Mouse (Mus musculus) central nervous system, embryonic 14 days (tissue): ENCODE results near the gene Glmp. TPM values are rescaled to one million over a fixed set of nuclear protein-coding genes. Genes with fewer than 3 reads are reported as not detected.

Experiments
- polyA plus RNA-seq: library from polyadenylated mRNA; depleted of rRNA; stranded (reverse); fragments of >200 nt; gene quantifications from 2 replicates; pipeline ENCODE4 v1.2.3, GENCODE M21; 2012; rRNA removed

The Glmp gene
- polyA plus RNA-seq: 62.5 and 76.0 TPM in 2 replicates

DNA sequence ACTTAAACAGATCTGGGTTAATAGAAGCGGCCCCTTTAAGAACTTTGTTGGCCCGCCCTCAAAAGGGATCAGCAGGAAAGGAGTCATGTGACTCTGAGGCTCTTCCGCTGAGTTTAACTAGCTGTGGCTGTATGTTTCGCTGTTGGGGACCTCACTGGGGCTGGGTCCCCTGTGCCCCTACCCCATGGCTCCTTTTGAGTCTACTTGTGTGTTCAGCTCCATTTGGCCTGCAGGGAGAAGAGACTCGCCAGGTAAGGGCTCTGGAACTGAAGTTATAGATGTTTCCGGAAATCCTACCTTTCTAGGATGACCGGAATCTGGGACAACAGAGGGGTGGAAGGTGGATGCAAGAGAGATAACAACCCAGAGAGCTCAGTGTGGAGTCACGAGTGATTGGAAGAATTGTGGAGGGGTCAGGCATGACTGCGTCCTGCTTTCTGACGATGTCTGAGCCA lies at the start of gene Glmp:
Gene Glmp (plus strand): TSS at position 73 of the 455 bp plus-strand sequence.

DNA sequence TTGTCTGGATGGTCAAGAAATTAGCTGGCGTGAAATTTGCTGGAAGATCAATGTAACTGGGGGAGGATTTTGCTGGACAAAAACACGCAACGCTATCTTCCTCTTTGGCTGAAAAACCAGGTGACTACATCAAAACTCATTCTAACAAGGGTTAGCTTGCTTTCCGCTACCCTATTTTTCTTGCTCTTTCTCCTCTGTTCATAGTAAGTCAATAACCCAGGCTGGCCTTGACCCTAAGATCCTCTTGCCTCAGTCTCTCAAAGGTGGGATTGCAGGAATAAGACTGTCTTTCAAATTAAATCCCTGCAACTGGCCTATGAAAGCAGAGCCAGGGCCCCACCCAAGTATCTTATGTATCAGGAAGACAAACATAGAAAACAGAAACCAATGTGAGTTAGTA lies 37.7 kb upstream of the Glmp start, which contains the start of gene Gm38392:
Gene Gm38392 (minus strand): TSS at position 101 of the 400 bp plus-strand sequence.

DNA sequence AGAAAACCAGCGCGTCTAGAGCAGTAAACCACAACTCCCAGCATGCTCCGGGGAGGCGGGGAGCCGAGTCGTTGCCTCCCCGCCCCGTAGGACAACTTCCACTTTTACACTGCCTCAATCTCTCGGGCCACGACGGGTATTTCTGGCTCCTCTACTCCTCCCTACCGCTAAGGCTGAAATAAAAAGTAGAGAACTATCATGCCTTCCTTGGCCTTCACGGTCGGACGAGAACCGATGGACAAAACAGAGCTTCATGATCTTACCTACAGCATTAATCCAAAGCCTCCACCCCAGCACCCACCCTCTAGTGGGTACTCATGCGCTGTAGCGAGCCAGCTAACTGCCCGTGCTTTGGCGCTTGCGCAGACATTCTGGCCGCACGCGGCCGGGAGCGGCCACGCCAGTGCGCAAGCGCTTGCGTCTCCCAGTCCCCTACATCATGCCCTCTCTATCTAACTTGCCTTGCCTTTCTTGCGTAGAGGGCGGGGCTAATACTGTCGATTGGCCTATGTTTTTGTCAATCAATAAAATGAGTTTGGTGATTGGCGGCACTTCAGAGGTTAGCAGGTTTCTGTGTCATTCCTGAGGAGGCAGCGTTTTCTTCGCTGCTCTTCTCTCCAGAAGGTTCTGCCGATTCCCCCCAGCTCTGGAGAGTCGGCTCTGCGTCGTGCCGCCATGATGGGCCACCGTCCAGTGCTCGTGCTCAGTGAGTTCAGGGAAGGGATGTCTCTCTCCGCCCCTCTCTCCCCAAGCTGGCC lies 28.1 kb upstream of the Glmp start, which contains the start of the genes Tsacc and Cct3:
Gene Tsacc (minus strand): TSS at position 439 of the 758 bp plus-strand sequence.
Gene Cct3 (plus strand): TSS at position 556 of the 758 bp plus-strand sequence.

DNA sequence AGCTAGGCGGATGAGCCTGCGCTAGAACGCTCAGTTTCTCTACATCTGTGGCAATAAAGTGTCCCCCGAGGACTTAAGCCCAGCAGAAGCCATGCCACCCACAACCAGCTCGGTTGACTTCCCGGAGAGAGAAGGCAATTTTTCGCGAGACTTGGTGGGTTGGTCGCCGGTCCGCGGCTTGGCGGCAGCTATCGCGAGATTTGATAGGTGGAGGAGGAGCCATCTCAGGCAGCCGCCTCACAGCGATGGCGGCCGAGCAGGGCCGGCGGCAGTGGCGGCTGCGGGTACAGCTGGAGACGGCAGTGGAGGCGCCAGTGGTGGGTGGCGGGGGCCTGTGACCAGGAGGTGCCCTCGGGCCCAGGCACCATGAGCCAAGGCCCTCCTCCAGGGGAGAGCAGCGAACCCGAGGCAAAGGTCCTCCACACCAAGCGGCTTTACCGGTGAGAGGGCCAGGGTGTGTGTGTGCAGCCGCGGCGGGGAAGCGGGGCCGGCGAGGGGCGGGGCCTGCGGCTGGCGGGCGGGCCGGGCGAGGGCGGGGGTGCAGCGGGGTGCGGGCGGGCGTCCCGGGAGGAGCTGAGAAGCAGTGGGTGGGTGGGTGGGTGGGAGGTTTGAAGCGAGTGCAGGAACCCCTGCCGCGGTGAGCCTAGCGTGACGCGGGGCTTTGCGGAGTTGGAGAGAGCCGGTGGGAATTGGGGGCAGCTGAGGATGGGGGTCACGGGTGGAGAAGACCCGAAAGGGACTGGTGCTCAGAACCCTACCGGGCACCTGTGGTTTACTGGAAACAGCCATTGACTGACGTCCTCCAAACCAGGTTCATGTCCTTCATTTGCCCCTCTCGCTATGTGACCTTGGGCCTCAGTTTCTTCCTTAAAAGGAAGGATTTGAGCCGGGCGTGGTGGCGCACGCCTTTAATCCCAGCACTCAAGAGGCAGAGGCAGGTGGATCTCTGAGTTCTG lies 11.5 kb downstream of the Glmp start, which contains the start of the genes Tmem79 and Smg5:
Gene Tmem79 (minus strand): TSS at position 91 of the 956 bp plus-strand sequence.
Gene Smg5 (plus strand): TSS at position 203 of the 956 bp plus-strand sequence.

DNA sequence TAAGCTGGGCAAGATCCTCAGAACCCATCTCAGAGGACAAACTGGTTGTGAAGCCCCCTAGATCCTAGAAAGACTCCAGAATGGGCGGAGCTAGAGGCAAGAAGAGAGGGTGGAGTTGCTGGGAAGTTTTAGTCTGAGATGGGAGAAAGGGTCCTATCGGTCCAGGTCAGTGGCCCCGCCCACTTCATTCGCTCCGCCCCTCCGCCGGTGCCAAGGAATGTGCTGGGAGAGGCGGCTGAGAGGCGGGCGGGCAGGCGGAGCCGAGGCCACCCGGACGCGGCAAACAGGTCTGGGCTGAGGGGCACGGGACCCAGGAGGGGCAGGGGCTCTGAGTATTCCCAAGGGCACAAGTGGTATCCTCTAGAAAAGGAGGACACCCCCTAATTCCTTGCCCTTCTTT lies 39.5 kb downstream of the Glmp start, which contains the start of gene Paqr6:
Gene Paqr6 (plus strand): TSS at position 248 of the 400 bp plus-strand sequence.

DNA sequence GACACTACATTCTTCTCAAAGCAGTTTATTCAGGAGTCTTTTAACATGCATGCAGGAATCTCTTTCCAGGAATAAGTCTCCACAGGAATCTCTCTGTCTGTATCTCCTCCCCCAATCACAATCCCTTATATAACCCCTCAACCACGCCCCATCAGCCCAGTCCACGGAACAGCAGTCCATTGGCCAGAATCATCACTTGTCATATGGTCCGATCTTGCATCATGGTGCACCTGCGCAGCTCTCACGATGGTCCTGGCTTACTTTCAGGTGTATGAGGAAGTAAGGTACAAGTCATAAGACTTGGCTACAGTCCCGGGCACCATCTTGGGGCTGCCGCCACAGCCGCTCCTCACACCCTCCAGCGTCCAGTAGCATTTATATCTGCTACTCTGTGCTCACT lies 47.8 kb downstream of the Glmp start, which contains the start of gene Bglap3:
Gene Bglap3 (minus strand): TSS at position 101 of the 400 bp plus-strand sequence.

DNA sequence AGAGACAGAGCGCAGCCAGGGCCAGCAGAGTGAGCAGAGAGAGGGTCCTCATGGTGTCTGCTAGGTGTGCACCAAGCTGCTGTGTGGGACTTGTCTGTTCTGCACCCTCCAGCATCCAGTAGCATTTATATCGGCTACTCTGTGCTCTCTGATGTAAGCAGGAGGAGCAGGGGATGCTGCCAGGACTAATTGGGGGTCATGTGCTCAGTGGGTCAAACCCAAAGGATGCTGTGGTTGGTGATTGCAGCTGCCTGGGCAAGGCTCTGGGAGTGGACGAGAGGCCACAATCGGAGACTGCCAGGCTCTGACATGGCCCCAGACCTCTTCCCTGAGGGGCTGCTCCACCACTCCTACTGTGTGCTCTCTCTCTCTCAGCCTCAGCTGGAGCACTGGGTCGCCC lies 53.8 kb downstream of the Glmp start, which contains the start of gene Bglap2:
Gene Bglap2 (minus strand): TSS at position 101 of the 400 bp plus-strand sequence.

Other genes starting within 250 kb of the Glmp start
- gene Ttc24, start 246.7 kb upstream of the Glmp start, polyA plus RNA-seq: 0.09 TPM in 1 of 2 replicates, not detected in the other
- gene Iqgap3, start 243.1 kb upstream of the Glmp start, polyA plus RNA-seq: 14.2 and 15.2 TPM in 2 replicates
- 46.1 and 48.3 TPM in 2 replicates for gene Mef2d, start 182.7 kb upstream of the Glmp start, polyA plus RNA-seq
- 0.27 and 0.95 TPM in 2 replicates for gene Rhbg, start 70.3 kb upstream of the Glmp start, polyA plus RNA-seq
- gene Gm38392, start 37.8 kb upstream of the Glmp start, polyA plus RNA-seq: 0.09 and 0.23 TPM in 2 replicates
- gene Tsacc, start 28.0 kb upstream of the Glmp start, polyA plus RNA-seq: 5.3 and 6.7 TPM in 2 replicates
- 345 and 353 TPM in 2 replicates for gene Cct3, start 27.9 kb upstream of the Glmp start, polyA plus RNA-seq
- 1.3 and 2.0 TPM in 2 replicates for gene Tmem79, start 11.1 kb downstream of the Glmp start, polyA plus RNA-seq
- gene Smg5, start 11.2 kb downstream of the Glmp start, polyA plus RNA-seq: 111 and 121 TPM in 2 replicates
- 1.6 and 4.0 TPM in 2 replicates for gene Paqr6, start 39.6 kb downstream of the Glmp start, polyA plus RNA-seq
- 0.17 and 0.18 TPM in 2 replicates for gene Bglap3, start 47.7 kb downstream of the Glmp start, polyA plus RNA-seq
- gene Bglap2, start 53.7 kb downstream of the Glmp start, polyA plus RNA-seq: 0.81 TPM in 1 of 2 replicates, not detected in the other
- 0.55 and 1.6 TPM in 2 replicates for gene Bglap, start 59.4 kb downstream of the Glmp start, polyA plus RNA-seq
- gene Pmf1, start 85.3 kb downstream of the Glmp start, polyA plus RNA-seq: 56.6 and 58.5 TPM in 2 replicates
- gene Slc25a44, start 100.1 kb downstream of the Glmp start, polyA plus RNA-seq: 32.4 and 34.5 TPM in 2 replicates
- gene Sema4a, start 136.2 kb downstream of the Glmp start, polyA plus RNA-seq: 41.8 and 44.4 TPM in 2 replicates
- gene Lmna, start 184.9 kb downstream of the Glmp start, polyA plus RNA-seq: 27.8 and 62.3 TPM in 2 replicates
- gene Mex3a, start 207.4 kb downstream of the Glmp start, polyA plus RNA-seq: 81.4 and 92.2 TPM in 2 replicates
- gene Rab25, start 223.3 kb downstream of the Glmp start, polyA plus RNA-seq: 0.61 and 4.2 TPM in 2 replicates
- 141 and 144 TPM in 2 replicates for gene Lamtor2, start 228.1 kb downstream of the Glmp start, polyA plus RNA-seq
- 102 and 104 TPM in 2 replicates for gene Ubqln4, start 228.7 kb downstream of the Glmp start, polyA plus RNA-seq